Mouse (Mus musculus) heart, embryonic 13.5 days (tissue): ENCODE data around the gene Erp29. TPM values are rescaled to one million over a fixed set of nuclear protein-coding genes. Genes with fewer than 3 reads are reported as not detected.
A peak's percentile ranks its signal among the peaks of the same experiment; 100 is the strongest.

Source experiments
- ATAC-seq: fragments of 200-750 bp; cut with Nextera tagmentation; 2 replicates; pipeline ENCODE4 v1.8.0; 2017; ENCODE audit warnings: moderate TSS enrichment; ENCODE audit not compliant: insufficient number of reproducible peaks, low FRiP score, low TSS enrichment; ENCODE audit errors: extremely low read depth
- H3K27ac ChIP-seq: fragments of 300-500 bp; sonication (generic); replicated peaks from 2 replicates; pipeline ENCODE4 v1.5.1; 2015; ENCODE audit warnings: moderate library complexity, mild to moderate bottlenecking, inconsistent platforms
- H3K27me3 ChIP-seq: fragments of 300-500 bp; sonication (generic); replicated peaks from 2 replicates; pipeline ENCODE4 v1.6.1; 2015; ENCODE audit warnings: mild to moderate bottlenecking, inconsistent platforms
- H3K36me3 ChIP-seq: fragments of 300-500 bp; sonication (generic); 2 replicates; pipeline ENCODE4 v1.6.1; 2015; ENCODE audit warnings: mild to moderate bottlenecking, inconsistent platforms
- H3K4me1 ChIP-seq: fragments of 300-500 bp; sonication (generic); 2 replicates; pipeline ENCODE4 v1.6.1; 2015; ENCODE audit warnings: inconsistent platforms
- H3K4me2 ChIP-seq: fragments of 300-500 bp; sonication (generic); 2 replicates; pipeline ENCODE4 v1.6.1; 2015; ENCODE audit warnings: inconsistent platforms, mild to moderate bottlenecking, moderate library complexity
- H3K4me3 ChIP-seq: fragments of 300-500 bp; sonication (generic); 2 replicates; pipeline ENCODE4 v1.5.1; 2015; ENCODE audit warnings: moderate library complexity, mild to moderate bottlenecking, inconsistent platforms
- H3K9ac ChIP-seq: fragments of 300-500 bp; sonication (generic); 2 replicates; pipeline ENCODE4 v1.6.1; 2015; ENCODE audit warnings: inconsistent platforms, mild to moderate bottlenecking, moderate library complexity
- H3K9me3 ChIP-seq: fragments of 300-500 bp; sonication (generic); 2 replicates; pipeline ENCODE4 v1.6.1; 2016; ENCODE audit warnings: inconsistent platforms
- WGBS: fragments of 180-500 bp; shearing (Covaris S2); methylation state at CpG from one replicate; pipeline ENCODE4 v1.1.7; 2015; ENCODE audit warnings: mixed read lengths; 5-methylcytosine and 5-hydroxymethylcytosine counted together
- polyA plus RNA-seq: library from polyadenylated mRNA; unstranded; fragments of >200 nt; fragmentation: Nextera tagmentation; extraction: Ambion mirVana; gene quantifications from 2 replicates; pipeline ENCODE4 v1.2.1, GENCODE M21; 2015

Erp29 gene
- polyA plus RNA-seq, 1 experiment from 2014 or later, result 146 TPM

- H3K9me3 ChIP-seq, result no peaks in the 10 kb centered on the region
- 46% methylated on average over 4 of the region's 4 CpGs for WGBS
- peak overlapping the region; percentile 71; the same call in 1 of the 2 replicates for H3K9ac ChIP-seq
- H3K4me3 ChIP-seq, result no peak overlapping the region
- no peak for ATAC-seq
- H3K27ac ChIP-seq, result no peak overlapping the region
- H3K36me3 ChIP-seq, result peaks cover 15% of the 10 kb centered on the region
- H3K4me1 ChIP-seq, result peaks cover 39% of the 10 kb centered on the region
- H3K4me2 ChIP-seq, result no peak overlapping the region
- no peaks in the 10 kb centered on the region for H3K27me3 ChIP-seq
Observed at GRCm38 (mm10) chr5:121387126-121387525, 65.2 kb downstream of the Erp29 start.

- Histone ChIP-seq H3K27ac (no peak overlapping the region), H3K4me2 (peak overlapping the region; percentile 82), H3K9ac (peak overlapping the region; percentile 71), H3K4me1 (peaks cover 39% of the 10 kb centered on the region), H3K4me3 (peak overlapping the region; percentile 79), H3K27me3 (no peaks in the 10 kb centered on the region), H3K9me3 (no peaks in the 10 kb centered on the region), H3K36me3 (peaks cover 23% of the 10 kb centered on the region)
- WGBS, result 35% methylated on average over 22 of the region's 22 CpGs
- no peak for ATAC-seq
Observed at GRCm38 (mm10) chr5:121386120-121386909, 66.0 kb downstream of the Erp29 start.

DNA sequence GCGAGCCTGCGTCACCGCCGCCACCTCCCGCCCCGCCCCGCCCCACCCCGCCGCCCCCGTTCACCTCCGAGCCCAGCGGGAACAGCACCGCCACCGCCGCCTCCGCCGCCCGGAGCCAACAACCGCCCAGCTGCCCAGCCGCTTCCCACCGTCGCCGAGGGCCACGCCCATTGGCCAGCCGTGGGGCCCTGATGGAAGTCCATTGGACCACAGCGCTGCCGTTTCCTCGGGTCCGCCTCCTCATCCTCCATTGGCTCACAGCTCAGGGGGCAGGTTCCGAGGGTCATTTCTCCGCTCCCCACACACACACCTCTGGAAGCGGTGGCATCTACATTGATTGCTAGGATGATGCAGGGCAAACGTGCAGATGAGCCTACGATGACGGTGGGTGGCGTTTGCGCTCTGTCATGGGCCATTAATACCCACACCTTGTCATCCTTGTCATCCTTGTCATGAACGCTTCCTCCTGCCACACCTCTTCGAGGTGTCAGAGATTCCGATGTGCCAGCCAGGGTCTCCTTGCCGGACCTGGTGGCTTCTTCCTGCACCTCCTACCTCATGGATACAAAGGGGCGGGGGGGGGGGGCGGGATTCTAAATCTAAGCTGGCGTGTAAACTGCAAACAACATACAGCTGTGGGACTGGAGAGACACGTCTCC is 66.7 kb downstream of the Erp29 start, which contains the start of gene Trafd1:
Gene Trafd1, minus strand, starts transcription at position 172 of the 659 bp plus-strand sequence.
- under 1% methylated on average over 44 of the region's 45 CpGs for WGBS
- H3K4me2 ChIP-seq, result peak within 1 kb of the TSS; percentile 82
- H3K9me3 ChIP-seq, result peaks cover 4% of the 10 kb centered on the region; the same call in 1 of the 2 replicates
- H3K36me3 ChIP-seq, result peaks cover 30% of the 10 kb centered on the region
- peaks cover 39% of the 10 kb centered on the region for H3K4me1 ChIP-seq
- H3K27me3 ChIP-seq, result no peaks in the 10 kb centered on the region
- ATAC-seq, result peak; percentile 83
- peak within 1 kb of the TSS; percentile 95 for H3K27ac ChIP-seq
- H3K4me3 ChIP-seq, result peak within 1 kb of the TSS; percentile 79
- peak within 1 kb of the TSS; percentile 92 for H3K9ac ChIP-seq

DNA sequence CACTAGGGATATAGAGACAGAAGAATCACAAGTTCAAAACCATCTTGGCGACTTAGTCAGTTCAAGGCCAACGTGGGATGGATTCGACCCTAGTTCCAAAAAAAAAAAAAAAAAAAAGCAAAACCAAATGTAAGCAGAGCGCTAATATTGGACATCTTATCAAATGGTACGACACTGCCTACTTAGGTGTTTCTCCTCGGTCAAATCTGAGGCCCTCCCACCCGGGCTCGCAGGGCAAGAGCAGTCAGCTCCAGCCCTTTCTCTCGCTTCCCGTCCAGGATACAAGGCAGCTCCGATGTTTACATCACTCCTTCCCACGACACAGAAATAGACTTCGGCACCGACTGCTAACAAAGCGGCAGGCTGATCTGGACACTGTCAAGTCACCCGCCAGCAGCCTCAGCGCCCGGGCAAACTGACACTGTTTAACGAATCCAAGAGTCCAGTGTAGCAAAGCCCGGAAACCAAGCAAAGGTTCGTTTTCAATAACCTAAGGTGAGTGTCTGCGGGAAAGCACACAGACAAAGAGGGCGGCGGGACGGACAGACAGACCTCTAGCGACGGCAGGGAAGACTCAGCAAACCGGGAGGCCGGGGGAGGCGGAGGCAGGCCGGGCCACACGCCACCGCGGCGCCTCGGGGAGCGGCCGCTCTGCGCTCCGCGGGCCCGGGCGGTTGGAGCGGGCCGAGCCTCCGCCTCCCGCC is 67.4 kb downstream of the Erp29 start:
- peaks cover 4% of the 10 kb centered on the region; the same call in 1 of the 2 replicates for H3K9me3 ChIP-seq
- H3K36me3 ChIP-seq, result peaks cover 37% of the 10 kb centered on the region
- 1% methylated on average over 44 of the region's 47 CpGs for WGBS
- peak overlapping the region; percentile 95 for H3K27ac ChIP-seq
- H3K4me2 ChIP-seq, result peak overlapping the region; percentile 82
- peak overlapping the region; percentile 79 for H3K4me3 ChIP-seq
- no peaks in the 10 kb centered on the region for H3K27me3 ChIP-seq
- H3K4me1 ChIP-seq, result peaks cover 39% of the 10 kb centered on the region
- peak overlapping the region; percentile 92 for H3K9ac ChIP-seq
- peak; percentile 76 for ATAC-seq

DNA sequence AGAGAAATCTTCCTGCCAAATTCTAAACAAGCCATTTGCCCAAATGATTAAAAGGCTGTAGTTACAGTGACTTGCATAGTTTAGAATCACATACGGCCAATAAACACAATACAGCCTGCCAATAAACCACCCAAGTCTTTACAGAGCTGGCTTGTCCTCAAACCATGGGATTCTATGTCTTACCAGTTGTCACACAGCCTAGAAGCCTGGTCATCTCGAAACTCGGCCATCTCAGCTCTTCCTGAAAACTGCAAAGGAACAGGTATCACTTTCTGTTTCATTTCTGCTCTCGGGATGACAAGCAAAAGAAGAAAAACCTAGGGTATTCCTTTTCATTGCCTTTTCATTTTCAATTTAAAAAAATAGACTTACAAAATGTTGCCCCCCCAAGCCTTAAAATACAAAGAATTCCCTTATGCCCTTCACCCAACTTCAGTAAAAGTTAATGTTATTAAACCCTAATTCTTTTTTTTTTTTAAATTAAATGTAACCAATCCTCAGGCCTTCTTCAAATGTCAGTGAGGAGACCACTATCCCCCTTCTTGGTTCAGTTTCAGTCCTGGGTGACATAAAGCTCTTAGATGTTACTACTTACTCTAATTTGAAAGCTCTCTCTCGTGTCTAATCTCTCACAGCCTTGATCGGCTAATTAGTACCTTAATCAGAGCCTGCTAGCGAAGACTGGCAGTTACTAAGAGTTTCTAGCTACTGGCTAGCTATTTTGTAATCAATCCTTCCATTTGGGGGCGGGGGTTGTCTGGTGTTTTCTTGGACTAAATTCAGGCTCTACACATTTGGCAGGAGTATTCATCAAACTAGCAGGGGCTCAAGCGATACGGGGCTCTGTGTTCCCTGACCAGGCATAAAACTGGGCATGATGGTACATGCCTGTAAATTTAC is 68.2 kb downstream of the Erp29 start:
- Histone ChIP-seq H3K36me3 (peaks cover 45% of the 10 kb centered on the region), H3K4me3 (peak overlapping the region; percentile 79), H3K27me3 (no peaks in the 10 kb centered on the region), H3K9me3 (peaks cover 4% of the 10 kb centered on the region; the same call in 1 of the 2 replicates), H3K4me1 (peaks cover 39% of the 10 kb centered on the region), H3K27ac (peak overlapping the region; percentile 95), H3K4me2 (peak overlapping the region; percentile 82), H3K9ac (peak overlapping the region; percentile 92)
- ATAC-seq, result no peak
- 48% methylated on average over 10 of the region's 10 CpGs for WGBS

GRCm38 (mm10) chr5:121380692-121381091 is 71.6 kb downstream of the Erp29 start:
- Histone ChIP-seq H3K4me3 (no peak overlapping the region), H3K36me3 (peaks cover 78% of the 10 kb centered on the region), H3K27ac (no peak overlapping the region), H3K9me3 (peaks cover 4% of the 10 kb centered on the region; the same call in 1 of the 2 replicates), H3K4me2 (no peak overlapping the region), H3K4me1 (peaks cover 22% of the 10 kb centered on the region), H3K27me3 (no peaks in the 10 kb centered on the region), H3K9ac (no peak overlapping the region)
- no peak for ATAC-seq
- WGBS, result 92% methylated on average over 2 of the region's 2 CpGs

DNA sequence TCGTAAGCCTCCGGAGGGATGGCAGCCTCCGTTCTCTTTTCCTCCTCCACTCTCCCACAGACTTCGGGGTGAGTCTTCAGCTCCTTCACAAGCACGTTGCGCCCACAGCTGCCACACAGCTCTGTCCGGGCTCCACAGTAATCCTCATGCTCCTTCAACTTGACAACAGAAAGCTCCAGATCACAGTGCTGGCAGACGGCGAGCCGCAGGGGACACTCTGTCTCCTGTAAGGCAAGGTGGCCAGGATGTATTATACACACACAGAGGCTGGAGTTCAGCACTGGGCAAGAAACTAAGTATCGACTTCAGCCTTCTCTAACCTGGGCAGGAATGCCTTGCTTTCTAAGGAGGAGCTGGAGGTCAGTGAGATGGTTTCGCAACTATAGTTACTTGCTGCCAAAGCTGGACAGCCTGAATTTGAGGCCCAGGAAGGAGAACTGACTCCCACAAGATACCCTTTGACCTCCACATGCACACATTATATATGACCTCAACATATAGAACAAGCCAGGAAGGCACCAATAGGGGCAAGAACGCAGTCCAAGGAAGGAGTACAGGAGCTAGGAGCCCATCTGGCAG is 73.5 kb downstream of the Erp29 start:
- Histone ChIP-seq H3K4me1 (peaks cover 12% of the 10 kb centered on the region), H3K36me3 (peaks cover 95% of the 10 kb centered on the region), H3K9me3 (peaks cover 4% of the 10 kb centered on the region; the same call in 1 of the 2 replicates), H3K9ac (no peak overlapping the region), H3K4me3 (no peak overlapping the region), H3K4me2 (no peak overlapping the region), H3K27ac (no peak overlapping the region), H3K27me3 (no peaks in the 10 kb centered on the region)
- ATAC-seq, result no peak
- WGBS, result 85% methylated on average over 13 of the region's 13 CpGs

Other genes with a start within 250 kb of the Erp29 start
- 368 and 390 TPM in 2 replicates for gene Rpl6, start 248.0 kb downstream of the Erp29 start, polyA plus RNA-seq
- 2.8 and 3.3 TPM in 2 replicates for gene Hectd4, start 232.3 kb downstream of the Erp29 start, polyA plus RNA-seq
- gene Trafd1, start 66.9 kb downstream of the Erp29 start, polyA plus RNA-seq, result 69.5 and 76.5 TPM in 2 replicates
- 30.4 and 34.7 TPM in 2 replicates for gene Naa25, start 54.6 kb downstream of the Erp29 start, polyA plus RNA-seq
- gene Tmem116, start 613 bp downstream of the Erp29 start, polyA plus RNA-seq, result 3.9 TPM in 2 replicates
- gene Adam1b, start 50.9 kb upstream of the Erp29 start, polyA plus RNA-seq, result 0.09 TPM in 1 of 2 replicates, not detected in the other
- 1.2 and 1.3 TPM in 2 replicates for gene Adam1a, start 93.0 kb upstream of the Erp29 start, polyA plus RNA-seq
- gene Gm42878, start 93.0 kb upstream of the Erp29 start, polyA plus RNA-seq, result not detected in 2 replicates
- gene Mapkapk5, start 93.4 kb upstream of the Erp29 start, polyA plus RNA-seq, result 31.7 and 33.6 TPM in 2 replicates
- 70.7 and 71.8 TPM in 2 replicates for gene Aldh2, start 141.3 kb upstream of the Erp29 start, polyA plus RNA-seq
- 5.1 and 6.8 TPM in 2 replicates for gene Acad12, start 166.4 kb upstream of the Erp29 start, polyA plus RNA-seq
- 1.7 TPM in 2 replicates for gene Acad10, start 208.0 kb upstream of the Erp29 start, polyA plus RNA-seq
- gene Brap, start 208.1 kb upstream of the Erp29 start, polyA plus RNA-seq, result 24.4 and 25.0 TPM in 2 replicates